Mouse (Mus musculus) heart, adult 2 months (tissue): ENCODE measurements around the gene Eif3g.

Source experiments
- CTCF ChIP-seq: fragments of 200-600 bp; IDR thresholded peaks from 2 replicates; pipeline ENCODE4 v1.8.1; 2022; ENCODE audit warnings: antibody characterized with exemption, mild to moderate bottlenecking, moderate library complexity
- POLR2A ChIP-seq: fragments of 200-500 bp; IDR thresholded peaks from 2 replicates; pipeline ENCODE4 v1.6.1; 2011; ENCODE audit warnings: mild to moderate bottlenecking, low read depth, low read length, control low read depth; ENCODE audit not compliant: insufficient read depth

DNA sequence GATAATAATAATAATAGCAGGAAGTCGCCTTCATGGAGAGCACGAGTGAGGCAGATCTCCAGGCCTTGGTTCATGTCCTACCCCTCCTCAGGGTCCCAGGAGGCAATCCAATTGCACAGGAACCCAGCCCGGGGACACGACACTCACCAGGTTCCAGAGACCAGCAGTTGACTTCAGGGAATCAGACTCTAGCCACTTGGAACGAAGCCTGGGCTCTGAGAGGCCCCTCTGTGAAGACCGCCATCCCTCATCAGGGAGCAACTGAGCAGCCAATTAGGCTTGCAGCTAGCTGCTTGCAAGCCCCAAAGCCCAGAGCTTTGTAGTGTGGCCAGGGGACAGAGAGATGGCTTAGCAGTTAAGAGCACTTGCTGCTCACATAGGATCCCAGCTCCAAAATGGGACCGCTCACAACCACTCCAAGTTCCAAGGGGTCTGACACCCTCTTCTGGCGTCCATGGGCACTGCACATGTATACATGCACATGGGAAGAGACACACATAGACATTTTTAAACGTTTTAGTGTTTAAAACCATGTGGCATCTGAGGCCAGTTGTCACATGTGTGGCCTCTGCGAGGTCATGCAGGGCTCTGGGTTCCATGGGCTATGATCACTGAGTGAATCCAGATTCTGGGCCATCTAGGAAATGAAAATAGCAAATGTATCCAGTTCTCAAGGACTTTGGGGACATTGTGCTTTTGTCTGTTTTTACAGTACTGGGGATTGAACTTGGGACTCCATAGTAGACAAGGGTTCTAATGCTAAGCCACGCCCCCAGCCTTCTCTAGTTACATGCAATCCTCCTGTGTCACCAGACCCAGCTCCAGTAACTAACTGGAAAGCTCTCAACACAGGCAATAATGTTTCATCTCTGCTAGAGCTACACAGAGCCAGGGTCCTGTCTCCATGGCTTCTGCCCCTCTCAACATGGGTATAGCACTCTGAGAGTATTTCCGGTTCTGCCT, 27.9 kb downstream of the Eif3g start:
- TF ChIP-seq CTCF (peak; percentile 20; the same call in 1 of the 2 replicates), POLR2A (no peak)
